Mouse (Mus musculus): ENCODE results near the gene Prss12. TPM values are rescaled to one million over a fixed set of nuclear protein-coding genes. Genes with fewer than 3 reads are reported as not detected.

The Prss12 gene
- polyA plus RNA-seq, 1 experiment from 2014 or later = 0.68 TPM

DNA sequence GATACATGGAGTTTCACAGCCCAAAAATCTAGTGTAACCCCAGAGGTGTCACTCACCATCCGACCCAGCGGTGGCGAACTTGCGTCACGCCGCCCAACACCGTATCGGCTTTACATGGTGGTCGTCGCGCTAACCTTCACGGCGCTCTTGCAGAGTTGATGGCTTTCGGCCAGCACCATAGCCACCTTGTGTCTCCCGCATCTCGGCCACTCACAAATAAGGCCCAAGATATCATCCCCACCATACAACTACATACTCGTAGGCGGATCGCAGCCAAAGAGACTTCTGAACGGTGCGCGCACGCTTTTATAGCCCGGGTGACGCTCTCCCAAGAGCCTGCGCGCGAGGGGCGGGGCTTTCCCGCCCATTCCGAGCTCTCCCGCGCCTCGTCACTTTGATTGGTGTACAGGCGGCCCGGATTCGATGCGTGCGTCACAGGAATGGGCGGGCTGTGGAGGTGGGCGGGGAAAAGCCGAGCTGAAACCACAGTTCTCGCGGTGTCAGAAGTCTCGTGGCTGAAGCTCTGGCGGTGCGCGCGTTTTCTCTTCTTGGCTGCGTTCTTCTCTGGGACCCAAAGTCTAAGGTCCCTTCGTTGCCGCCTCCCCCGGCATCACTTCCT lies 61.5 kb downstream of the Prss12 start:
- H3K4me3 ChIP-seq (replicated peaks) = peak overlapping the region; percentile 79
- H3K27me3 ChIP-seq = no peaks in the 10 kb centered on the region
- peak overlapping the region; percentile 99 for H3K27ac ChIP-seq (replicated peaks)
- peaks cover 25% of the 10 kb centered on the region for H3K4me1 ChIP-seq (replicated peaks)
- peak; percentile 92 for ATAC-seq (ENCODE audit: insufficient read depth)
- WGBS (ENCODE audit: insufficient replicate concordance) = under 1% methylated on average over 53 of the region's 53 CpGs
- H3K9ac ChIP-seq = peak overlapping the region; percentile 86
- peaks cover 20% of the 10 kb centered on the region for H3K36me3 ChIP-seq (replicated peaks)
- peak overlapping the region; percentile 86 for H3K4me2 ChIP-seq
- no peaks in the 10 kb centered on the region for H3K9me3 ChIP-seq (replicated peaks)

DNA sequence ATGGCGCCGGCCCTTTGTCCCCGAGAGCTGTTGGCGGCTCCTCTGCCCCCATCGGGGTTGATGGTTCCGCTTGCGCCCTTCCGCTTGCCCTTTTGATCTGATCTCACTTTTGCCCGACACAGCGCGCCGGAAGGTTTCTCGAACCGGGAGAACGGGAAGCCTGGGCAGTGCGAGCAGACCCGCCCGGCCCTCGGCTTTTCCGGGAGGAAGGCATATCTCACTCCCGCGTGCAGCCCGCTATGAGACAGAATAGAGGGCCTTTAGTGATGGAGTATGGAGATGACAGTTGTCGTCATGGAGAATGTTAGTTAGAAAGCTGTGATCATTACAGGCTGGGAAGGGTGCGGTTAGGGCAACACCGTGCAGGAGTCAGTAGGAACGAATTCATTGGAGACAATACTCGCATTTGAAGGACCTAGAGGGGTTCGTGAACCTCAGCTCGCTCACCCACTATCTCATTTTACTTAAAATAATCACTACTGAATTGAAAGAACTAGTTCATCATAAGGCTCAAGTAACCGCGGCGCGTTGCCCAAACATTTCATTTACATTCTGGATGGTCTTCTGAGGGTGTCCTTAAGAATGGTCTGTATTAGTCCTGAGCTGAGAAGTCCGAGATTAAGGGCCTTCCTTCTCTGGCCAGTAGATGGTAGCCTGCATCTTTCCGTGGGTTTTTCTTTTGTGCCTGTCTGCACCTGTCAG lies 62.1 kb downstream of the Prss12 start:
- peaks cover 25% of the 10 kb centered on the region for H3K4me1 ChIP-seq (replicated peaks)
- peak overlapping the region; percentile 99 for H3K27ac ChIP-seq (replicated peaks)
- peak overlapping the region; percentile 86 for H3K9ac ChIP-seq
- H3K27me3 ChIP-seq = no peaks in the 10 kb centered on the region
- peak; percentile 68 for ATAC-seq (ENCODE audit: insufficient read depth)
- peaks cover 20% of the 10 kb centered on the region for H3K36me3 ChIP-seq (replicated peaks)
- WGBS (ENCODE audit: insufficient replicate concordance) = under 1% methylated on average over 36 of the region's 36 CpGs
- H3K9me3 ChIP-seq (replicated peaks) = no peaks in the 10 kb centered on the region
- peak overlapping the region; percentile 79 for H3K4me3 ChIP-seq (replicated peaks)
- peak overlapping the region; percentile 86 for H3K4me2 ChIP-seq

DNA sequence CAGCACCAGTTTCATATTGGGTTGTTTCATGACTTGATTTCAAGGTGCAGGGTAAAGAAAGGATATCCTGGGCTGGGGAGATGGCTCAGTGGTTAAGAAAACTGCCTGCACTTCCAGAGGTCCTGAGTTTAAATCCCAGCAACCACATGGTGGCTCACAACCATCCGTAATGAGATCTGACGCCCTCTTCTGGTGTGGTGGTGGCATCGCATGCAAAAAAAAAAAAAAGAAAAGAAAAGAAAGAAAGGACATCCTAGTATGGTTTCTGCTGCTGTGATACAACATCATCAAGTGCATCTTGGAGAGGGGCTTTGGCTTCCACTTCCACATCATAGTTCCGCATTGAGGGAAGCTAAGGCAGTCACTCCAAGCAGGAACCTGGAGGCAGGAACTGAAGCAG lies 65.1 kb downstream of the Prss12 start:
- ATAC-seq (ENCODE audit: insufficient read depth) = no peak
- Histone ChIP-seq H3K4me3 (replicated peaks) (no peak overlapping the region), H3K4me2 (no peak overlapping the region), H3K9me3 (replicated peaks) (no peaks in the 10 kb centered on the region), H3K27ac (replicated peaks) (no peak overlapping the region), H3K9ac (no peak overlapping the region), H3K36me3 (replicated peaks) (peaks cover 5% of the 10 kb centered on the region; the same call in 1 of the 2 replicates), H3K4me1 (replicated peaks) (peaks cover 16% of the 10 kb centered on the region), H3K27me3 (no peaks in the 10 kb centered on the region; the same call in 1 of the 2 replicates)
- WGBS (ENCODE audit: insufficient replicate concordance) = 62% methylated on average over 4 of the region's 4 CpGs

DNA sequence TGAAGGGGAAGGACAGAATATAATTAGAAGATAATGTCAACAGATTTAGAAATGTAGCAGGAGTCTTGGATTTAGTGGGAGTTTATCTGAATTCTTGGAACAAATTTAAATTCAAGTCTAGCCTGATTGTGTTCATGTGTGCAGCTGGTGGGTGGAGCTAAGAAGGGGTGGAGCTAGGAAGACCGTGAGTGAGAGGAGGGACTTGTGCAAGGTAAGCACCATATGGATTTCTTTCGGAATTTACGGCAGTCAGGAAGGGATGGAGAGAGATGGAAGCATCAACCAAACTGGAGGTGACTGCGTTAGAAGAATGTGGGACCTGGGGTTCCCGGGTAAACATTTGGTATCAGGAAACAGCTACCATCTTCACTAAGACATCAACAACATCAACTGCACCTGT lies 68.2 kb downstream of the Prss12 start:
- WGBS (ENCODE audit: insufficient replicate concordance) = 37% methylated on average over 5 of the region's 5 CpGs
- ATAC-seq (ENCODE audit: insufficient read depth) = no peak

DNA sequence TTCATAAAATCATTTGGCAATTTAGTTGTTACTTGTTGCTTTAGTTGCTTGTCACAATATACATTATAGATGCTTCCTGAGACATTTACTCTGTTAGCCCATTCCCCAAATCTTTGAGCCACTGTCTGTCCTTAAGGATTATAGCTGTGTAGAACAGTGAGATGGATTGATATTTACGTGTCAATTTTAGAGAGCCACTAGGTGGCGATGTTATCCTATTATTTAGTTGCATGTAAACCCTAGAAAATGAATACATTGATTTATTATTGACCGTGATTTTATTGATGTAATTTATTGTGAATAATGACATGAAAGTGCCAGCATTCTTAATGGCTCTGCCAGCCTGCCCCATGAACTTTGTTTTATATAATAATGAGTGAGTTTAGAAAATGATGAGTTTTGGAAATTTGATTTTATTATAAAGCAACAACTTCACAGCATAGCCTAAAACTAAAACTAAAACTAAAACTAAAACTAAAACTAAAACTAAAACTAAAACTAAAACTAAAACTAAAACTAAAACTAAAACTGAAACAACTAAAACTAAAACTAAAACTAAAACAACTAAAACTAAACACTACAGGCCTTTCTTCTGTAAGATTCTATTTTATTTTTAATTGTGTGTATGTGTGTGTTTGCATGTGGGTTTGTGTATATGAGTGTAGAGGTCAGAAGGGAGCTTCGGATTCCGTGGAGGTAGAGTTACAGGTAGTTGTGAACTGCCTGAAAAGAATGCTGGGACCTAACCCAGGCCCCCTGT lies 69.1 kb downstream of the Prss12 start:
- 13% methylated on average over 5 of the region's 5 CpGs for WGBS (ENCODE audit: insufficient replicate concordance)
- Histone ChIP-seq H3K27ac (replicated peaks) (no peak overlapping the region), H3K4me3 (replicated peaks) (no peak overlapping the region), H3K4me1 (replicated peaks) (no peaks in the 10 kb centered on the region), H3K9ac (no peak overlapping the region), H3K4me2 (no peak overlapping the region), H3K9me3 (replicated peaks) (no peaks in the 10 kb centered on the region), H3K36me3 (replicated peaks) (no peaks in the 10 kb centered on the region), H3K27me3 (no peaks in the 10 kb centered on the region; the same call in 1 of the 2 replicates)
- ATAC-seq (ENCODE audit: insufficient read depth) = no peak

More for the DNA sequence above, 68.2 kb downstream of the Prss12 start:
- H3K9ac ChIP-seq = no peak overlapping the region
- H3K9me3 ChIP-seq (replicated peaks) = no peaks in the 10 kb centered on the region
- no peaks in the 10 kb centered on the region; the same call in 1 of the 2 replicates for H3K27me3 ChIP-seq
- no peak overlapping the region for H3K27ac ChIP-seq (replicated peaks)
- no peak overlapping the region for H3K4me3 ChIP-seq (replicated peaks)
- H3K4me2 ChIP-seq = no peak overlapping the region
- H3K4me1 ChIP-seq (replicated peaks) = peaks cover 2% of the 10 kb centered on the region
- no peaks in the 10 kb centered on the region for H3K36me3 ChIP-seq (replicated peaks)

DNA sequence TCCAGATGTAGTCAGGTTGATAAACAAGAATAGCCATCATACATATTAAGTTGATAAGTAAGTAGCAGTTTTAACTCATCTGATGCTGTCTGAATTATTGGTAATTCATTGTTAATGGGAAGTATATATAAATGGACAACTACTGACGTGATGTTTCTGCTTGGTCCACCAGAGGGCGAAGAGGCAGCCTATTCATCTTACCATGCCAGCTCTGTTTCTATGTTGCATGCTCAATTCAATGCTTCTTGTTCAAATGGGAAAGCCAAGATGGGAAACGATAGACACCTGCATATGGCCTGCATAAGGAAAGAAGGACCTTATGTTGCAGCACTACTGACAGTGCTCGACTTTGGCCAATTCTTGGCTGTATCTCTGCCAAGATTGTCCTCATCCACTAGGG lies 70.1 kb downstream of the Prss12 start:
- 20% methylated on average over 4 of the region's 4 CpGs for WGBS (ENCODE audit: insufficient replicate concordance)
- ATAC-seq (ENCODE audit: insufficient read depth) = no peak
- H3K4me3 ChIP-seq (replicated peaks) = no peak overlapping the region
- H3K9me3 ChIP-seq (replicated peaks) = no peaks in the 10 kb centered on the region
- no peaks in the 10 kb centered on the region for H3K36me3 ChIP-seq (replicated peaks)
- no peak overlapping the region for H3K4me2 ChIP-seq
- H3K27ac ChIP-seq (replicated peaks) = no peak overlapping the region
- no peaks in the 10 kb centered on the region for H3K4me1 ChIP-seq (replicated peaks)
- no peaks in the 10 kb centered on the region; the same call in 1 of the 2 replicates for H3K27me3 ChIP-seq
- H3K9ac ChIP-seq = no peak overlapping the region

DNA sequence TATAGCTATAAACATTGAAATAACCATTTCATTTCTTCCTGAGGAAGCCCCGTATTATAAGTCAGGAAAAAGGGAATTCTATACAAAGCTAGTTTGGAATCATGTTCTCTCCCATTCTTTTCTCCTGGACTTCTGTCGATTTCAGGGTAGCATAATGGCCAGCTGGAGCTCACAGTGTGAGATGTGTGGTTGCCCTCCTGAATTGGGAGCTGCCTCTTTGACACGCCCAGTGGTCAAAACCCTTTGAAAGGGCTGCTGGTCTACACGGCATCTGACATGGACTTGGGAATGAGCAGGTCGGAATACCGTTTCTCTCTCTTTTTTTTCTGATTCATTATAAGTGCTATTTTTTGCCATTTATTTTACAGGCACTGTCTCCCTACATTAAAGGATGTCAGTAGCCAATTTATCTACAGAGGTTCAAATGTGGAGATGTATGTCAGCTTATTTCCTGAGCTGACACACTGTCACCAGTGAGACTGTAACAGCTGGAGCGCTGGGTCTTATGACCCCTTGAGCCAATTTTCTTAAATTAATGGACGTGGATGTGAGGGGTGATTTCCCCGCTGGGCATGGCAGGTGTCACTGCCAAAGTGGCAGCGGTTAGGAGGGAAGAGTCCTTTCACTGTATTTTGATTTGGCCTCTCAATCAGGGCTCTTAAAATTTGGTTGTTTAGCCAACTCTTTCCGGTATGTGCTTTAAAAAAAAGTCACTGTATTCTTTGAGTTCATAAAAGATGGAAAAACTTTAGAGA lies 79.8 kb downstream of the Prss12 start:
- Histone ChIP-seq H3K4me1 (replicated peaks) (no peaks in the 10 kb centered on the region), H3K4me3 (replicated peaks) (no peak overlapping the region), H3K27me3 (no peaks in the 10 kb centered on the region), H3K4me2 (no peak overlapping the region), H3K27ac (replicated peaks) (no peak overlapping the region), H3K36me3 (replicated peaks) (no peaks in the 10 kb centered on the region), H3K9ac (no peak overlapping the region), H3K9me3 (replicated peaks) (no peaks in the 10 kb centered on the region)
- ATAC-seq (ENCODE audit: insufficient read depth) = no peak
- WGBS (ENCODE audit: insufficient replicate concordance) = 60% methylated on average over 11 of the region's 11 CpGs

DNA sequence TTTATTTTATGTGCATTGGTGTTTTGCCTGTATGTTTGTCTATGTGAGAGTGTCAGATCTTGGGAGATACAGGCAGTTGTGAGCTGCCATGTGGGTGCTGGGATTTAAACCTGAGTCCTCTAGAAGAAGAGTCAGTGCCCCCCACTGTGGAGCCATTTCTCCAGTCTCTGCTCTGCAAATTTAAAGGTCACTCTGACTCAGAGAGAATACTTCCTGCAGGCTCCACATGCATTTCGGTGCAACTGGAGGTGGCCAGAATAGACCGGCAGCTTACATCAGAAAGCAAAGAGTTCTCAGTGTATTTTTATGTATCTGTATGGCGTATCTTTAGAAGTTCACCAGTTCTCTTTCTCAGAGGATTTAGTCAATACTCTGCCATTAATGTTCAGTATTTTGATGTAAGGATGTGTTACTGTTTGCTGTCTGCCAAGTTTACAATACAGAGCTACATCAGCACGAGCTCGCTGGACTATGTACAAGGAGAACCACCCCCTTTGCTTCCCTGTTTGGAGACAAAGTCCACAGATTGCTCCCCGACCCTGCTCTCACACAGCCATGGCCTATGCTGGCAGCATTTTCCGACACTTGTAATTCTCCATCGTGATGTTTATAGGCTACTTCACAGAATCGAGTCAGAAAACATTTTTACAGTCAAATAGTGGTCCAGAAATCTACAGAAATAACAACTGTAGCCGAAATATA lies 81.2 kb downstream of the Prss12 start:
- Histone ChIP-seq H3K4me3 (replicated peaks) (no peak overlapping the region), H3K4me2 (no peak overlapping the region), H3K9me3 (replicated peaks) (no peaks in the 10 kb centered on the region), H3K4me1 (replicated peaks) (no peaks in the 10 kb centered on the region), H3K9ac (no peak overlapping the region), H3K36me3 (replicated peaks) (no peaks in the 10 kb centered on the region), H3K27ac (replicated peaks) (no peak overlapping the region), H3K27me3 (no peaks in the 10 kb centered on the region)
- ATAC-seq (ENCODE audit: insufficient read depth) = peak; percentile 81
- WGBS (ENCODE audit: insufficient replicate concordance) = 53% methylated on average over 10 of the region's 10 CpGs

DNA sequence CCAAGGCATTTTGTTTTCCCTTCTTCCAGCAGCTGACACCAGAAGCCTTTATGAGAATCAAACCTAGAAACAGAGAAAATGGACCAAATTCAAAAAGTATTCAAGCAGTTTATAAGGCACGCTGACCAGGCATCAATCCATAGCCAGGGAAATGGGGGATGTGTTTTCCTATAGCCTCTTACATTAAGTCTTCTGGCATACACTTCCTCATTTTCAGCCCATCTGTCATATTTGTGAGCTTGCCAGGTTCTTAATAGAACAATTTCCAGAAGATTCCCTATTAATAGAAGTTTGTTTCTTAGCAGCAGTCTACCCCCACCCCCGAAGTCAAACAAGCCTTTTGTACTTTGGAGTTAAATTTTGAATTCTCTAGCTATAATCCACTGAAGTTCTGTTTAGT lies 84.4 kb downstream of the Prss12 start:
- H3K4me2 ChIP-seq = no peak overlapping the region
- H3K9me3 ChIP-seq (replicated peaks) = no peaks in the 10 kb centered on the region
- H3K27ac ChIP-seq (replicated peaks) = no peak overlapping the region
- no peaks in the 10 kb centered on the region for H3K27me3 ChIP-seq
- H3K36me3 ChIP-seq (replicated peaks) = no peaks in the 10 kb centered on the region
- no peak for ATAC-seq (ENCODE audit: insufficient read depth)
- no peaks in the 10 kb centered on the region for H3K4me1 ChIP-seq (replicated peaks)
- H3K4me3 ChIP-seq (replicated peaks) = no peak overlapping the region
- 42% methylated on average over 2 of the region's 2 CpGs for WGBS (ENCODE audit: insufficient replicate concordance)
- no peak overlapping the region for H3K9ac ChIP-seq

DNA sequence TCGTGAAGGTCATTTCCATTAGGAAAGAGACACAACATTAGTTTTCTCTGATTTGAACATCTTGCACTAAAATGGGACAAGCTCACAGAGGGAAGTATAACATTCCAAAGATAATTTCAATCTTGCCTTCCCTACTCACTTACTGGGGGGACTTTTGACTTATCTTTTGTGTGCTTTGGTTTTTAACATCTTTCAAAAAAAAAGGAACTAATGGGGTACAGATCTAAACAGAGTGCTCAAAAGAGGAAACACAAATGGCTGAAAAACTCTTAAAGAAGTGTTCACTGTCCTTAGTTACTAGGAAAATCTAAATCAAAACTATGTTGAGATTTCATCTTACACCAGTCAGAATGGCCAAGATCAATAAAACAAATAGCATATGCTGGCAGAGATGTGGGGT lies 90.6 kb downstream of the Prss12 start:
- 57% methylated on average over 1 of the region's 1 CpGs for WGBS (ENCODE audit: insufficient replicate concordance)
- no peaks in the 10 kb centered on the region for H3K4me1 ChIP-seq (replicated peaks)

More for the DNA sequence above, 90.6 kb downstream of the Prss12 start:
- Histone ChIP-seq H3K27me3 (no peaks in the 10 kb centered on the region), H3K4me2 (no peak overlapping the region), H3K9ac (no peak overlapping the region), H3K36me3 (replicated peaks) (no peaks in the 10 kb centered on the region), H3K9me3 (replicated peaks) (no peaks in the 10 kb centered on the region), H3K4me3 (replicated peaks) (no peak overlapping the region), H3K27ac (replicated peaks) (no peak overlapping the region)
- ATAC-seq (ENCODE audit: insufficient read depth) = no peak

All from liver, embryonic 15.5 days (tissue).